Mouse (Mus musculus): ENCODE data around the gene Ago1.

Ago1 gene

DNA sequence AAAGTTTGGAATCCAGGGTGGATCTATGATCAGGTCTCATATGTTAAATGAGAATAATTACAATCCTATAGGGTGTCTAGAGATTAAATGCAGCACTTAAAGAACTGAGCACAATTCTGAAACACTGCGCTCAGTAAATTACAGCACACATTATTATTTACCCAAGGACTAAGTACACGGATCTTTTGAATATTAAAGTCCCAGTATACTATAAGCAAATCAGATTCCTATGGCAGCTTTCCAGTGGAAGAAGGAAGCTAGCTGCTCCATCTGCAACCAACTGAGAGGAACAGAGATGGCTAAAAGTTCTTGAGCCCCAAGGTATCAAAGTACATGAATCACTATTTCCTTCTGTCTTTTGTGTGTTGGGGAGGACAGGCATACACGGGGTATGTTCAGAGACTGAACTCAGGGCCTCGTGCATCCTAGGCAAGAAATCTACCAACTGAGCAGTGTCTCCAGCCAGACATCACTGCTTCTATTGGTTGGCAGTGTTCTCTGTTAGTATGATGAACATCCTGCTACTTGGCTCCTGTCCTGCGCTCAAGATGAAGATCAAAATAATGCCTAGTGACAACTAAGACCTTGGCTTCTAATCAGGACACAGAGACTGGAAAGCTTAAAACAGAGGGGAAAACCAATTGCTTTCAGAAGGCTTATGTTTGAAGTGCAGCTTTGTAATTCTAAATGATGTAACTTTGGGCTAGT is 13.7 kb downstream of the Ago1 start:
- no peak for TF ChIP-seq GATA4 (IDR thresholded peaks at IDR 0.05; ENCODE audit: insufficient replicate concordance, low read length)

DNA sequence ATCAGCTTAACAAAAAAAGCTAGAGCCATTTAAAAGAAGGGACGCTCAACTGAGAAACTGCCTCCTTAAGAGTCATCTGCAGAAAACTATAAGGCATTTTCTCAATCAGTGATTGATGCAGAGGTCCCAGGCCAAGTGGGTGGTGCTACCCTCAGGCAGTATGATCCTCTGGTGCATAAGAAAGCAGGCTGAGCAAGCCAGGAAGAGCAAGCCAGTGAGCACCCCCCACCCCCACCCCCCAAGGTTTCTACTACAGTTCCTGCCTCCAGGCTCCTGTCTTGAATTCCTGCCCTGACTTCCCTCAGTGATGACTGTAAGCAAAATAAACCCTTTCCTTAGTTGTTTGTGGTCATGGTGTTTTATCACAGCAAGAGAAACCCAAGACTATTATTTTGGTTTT is 18.1 kb downstream of the Ago1 start:
- TF ChIP-seq GATA4 (IDR thresholded peaks at IDR 0.05; ENCODE audit: insufficient replicate concordance, low read length) = no peak

DNA sequence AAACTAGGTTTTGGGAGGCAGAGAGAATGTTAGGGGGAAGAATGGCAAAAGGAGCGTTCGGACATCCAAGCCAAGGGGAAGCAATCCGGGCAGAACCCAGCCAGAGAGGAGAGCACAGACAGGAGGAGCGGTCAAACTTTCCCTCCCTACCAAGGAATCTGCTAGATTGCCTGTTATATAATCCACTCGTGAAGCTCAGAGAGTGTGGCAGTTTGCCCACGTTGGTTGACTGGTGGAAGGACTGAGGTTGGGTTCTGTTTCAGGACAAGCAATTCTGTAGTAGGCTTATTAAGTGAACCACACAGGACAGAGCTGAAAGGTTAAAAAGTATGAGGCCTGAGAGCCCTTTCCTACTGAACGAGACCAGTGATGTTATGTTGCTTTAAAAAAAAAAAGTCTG is 21.3 kb downstream of the Ago1 start:
- no peak for TF ChIP-seq GATA4 (IDR thresholded peaks at IDR 0.05; ENCODE audit: insufficient replicate concordance, low read length)

DNA sequence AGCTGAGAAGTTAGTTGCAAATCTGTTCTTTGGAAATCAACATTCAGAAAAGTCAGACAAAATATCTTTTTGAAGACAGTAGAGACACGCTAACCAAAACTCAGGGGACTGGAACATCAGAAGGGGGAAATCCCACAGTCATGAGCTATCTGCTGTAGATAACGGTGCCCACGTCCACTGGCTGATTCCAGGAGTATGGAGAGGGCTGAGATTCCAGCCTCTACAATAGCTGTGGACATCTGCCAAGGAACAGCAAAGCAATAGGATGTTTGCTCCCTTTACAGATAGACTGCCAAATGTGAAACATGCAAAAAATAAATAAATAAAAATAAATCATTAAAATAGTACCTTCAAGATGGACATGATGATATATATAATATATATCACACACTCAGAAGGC is 23.9 kb downstream of the Ago1 start:
- peak; percentile 67; the same call in 1 of the 2 replicates for TF ChIP-seq GATA4 (IDR thresholded peaks at IDR 0.05; ENCODE audit: insufficient replicate concordance, low read length)

DNA sequence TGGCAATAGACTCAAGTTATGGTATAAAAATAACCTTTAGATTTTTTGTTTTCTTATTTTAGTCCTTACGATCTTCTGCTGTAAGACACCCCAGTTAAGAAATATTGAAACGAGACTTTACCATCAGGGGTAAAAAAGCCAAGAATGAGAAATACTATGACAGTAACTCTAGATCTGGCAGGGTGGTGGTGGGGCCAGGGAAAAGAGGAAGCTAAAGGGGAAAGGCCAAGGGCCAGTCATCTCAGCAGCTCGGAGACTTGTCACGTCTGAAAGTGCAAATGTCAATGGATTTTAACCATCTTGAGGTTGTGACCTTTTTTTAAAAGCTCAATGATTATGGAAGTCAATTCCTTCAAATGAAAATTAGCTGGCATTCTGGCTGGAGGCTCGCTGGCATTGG is 30.1 kb downstream of the Ago1 start:
- TF ChIP-seq GATA4 (IDR thresholded peaks at IDR 0.05; ENCODE audit: insufficient replicate concordance, low read length) = no peak

DNA sequence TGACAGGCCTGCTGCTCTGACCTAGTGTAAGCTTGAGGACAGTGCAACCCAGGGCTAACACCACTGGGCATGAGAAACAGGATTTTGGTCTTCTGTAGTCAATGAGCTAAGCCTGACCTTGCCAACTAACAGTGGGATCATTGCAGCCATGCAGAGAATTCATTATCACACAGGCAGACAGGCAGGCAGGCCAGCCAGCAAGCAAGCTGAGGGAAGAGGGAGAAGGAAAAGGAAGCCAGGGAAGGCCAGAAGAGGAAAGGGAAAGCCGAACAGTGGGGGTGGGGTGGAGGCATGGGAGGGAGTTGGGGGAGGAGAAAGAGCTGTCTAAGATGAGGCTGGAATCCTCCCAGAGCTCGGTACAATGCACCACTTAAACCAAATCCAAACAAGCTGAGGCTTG is 32.1 kb downstream of the Ago1 start:
- no peak for TF ChIP-seq GATA4 (IDR thresholded peaks at IDR 0.05; ENCODE audit: insufficient replicate concordance, low read length)

DNA sequence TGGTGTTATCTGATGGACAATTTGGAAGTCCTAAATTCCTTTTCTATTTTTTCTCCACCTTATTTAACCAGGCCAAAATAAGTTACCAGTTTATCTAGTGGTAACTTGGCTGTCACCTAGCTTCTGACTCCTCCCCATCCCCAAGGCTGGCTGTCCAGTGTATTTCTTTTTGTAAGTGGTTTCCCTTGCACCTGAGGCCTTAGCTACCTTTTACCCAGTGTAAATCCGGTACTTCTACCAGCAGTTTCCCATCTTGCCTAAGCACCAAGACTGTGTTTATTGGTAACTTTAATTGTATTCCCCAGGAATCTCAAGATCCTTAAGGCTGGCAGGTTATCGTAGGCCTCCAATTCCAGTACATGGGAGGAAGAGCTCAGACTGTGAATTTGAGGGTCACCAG is 34.3 kb downstream of the Ago1 start:
- TF ChIP-seq GATA4 (IDR thresholded peaks at IDR 0.05; ENCODE audit: insufficient replicate concordance, low read length) = no peak

DNA sequence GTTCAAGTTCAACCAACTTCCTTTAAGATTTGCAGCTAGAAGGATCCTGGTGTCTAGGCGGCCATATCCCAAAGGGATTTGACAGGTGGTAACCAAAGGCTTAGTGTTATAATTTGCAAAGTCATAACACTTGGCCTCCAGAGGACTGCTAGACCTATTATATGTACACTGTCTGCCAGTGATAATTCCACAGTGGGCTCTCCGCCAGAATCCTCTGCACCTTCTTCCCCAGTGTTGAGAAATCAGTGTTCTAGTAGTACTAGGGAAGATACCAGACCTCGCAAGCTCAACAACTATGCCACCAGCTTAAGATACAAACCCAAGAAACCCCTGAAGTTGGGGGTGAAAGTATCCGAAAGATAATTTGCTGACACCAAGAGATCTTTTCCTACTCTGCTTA is 35.2 kb downstream of the Ago1 start:
- TF ChIP-seq GATA4 (IDR thresholded peaks at IDR 0.05; ENCODE audit: insufficient replicate concordance, low read length) = no peak

DNA sequence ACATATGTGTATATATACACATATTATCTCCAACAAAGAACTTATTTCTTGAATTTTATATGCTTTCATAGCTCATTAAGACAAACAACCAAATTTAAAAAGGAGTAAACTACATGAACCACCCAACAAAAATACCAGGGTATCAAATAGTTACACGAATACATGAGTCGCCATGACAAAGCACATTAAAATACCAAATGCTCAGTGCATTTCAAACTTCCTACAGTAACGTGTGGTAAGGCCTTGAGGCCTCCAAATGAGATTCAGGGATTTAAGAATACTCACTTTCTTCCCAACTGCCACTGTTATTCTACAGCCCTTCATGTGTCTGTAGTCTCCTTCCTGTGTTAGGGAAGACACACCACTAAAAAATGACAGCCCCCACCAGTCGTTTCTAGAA is 36.6 kb downstream of the Ago1 start:
- no peak for TF ChIP-seq GATA4 (IDR thresholded peaks at IDR 0.05; ENCODE audit: insufficient replicate concordance, low read length)

DNA sequence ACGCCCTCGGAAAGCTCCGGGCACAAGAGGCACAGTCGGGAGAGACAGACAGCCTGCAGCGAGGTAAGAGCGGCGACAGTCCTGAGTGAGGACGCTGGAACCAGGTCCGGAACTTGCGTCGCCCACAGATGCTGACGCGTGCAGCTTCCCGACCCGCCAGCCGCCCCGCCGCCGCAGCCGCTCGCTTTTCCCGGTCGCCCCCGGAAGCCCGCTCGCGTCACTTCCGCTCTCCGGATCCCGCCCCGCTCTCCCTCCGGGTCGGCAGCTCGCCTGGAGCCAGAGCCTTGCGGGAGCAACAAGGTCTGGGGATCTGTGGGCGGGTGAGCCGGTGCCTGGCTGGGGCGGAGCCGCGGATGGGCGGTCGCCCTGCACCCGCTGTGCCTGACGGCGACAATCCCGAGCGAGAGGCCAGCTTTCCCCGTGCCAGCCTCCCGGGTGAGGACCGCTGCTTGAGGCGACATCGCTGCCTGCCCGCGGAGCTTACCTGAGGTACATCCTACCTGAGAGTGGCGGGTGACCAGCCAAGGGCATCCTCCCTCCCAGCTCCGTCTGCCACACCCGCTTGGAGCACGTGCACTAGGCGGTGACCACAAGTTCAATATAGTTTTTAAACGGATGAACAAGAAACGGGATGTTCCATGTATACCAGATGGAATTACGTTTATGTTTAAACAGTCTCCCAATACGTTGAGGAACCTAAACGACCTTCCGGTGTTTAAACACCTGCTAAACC is 38.9 kb downstream of the Ago1 start, which contains the start of gene Ago3:
Gene Ago3, minus strand, starts transcription at position 210 of the 733 bp plus-strand sequence.
- TF ChIP-seq GATA4 (IDR thresholded peaks at IDR 0.05; ENCODE audit: insufficient replicate concordance, low read length) = peak; percentile 26; the same call in 1 of the 2 replicates

DNA sequence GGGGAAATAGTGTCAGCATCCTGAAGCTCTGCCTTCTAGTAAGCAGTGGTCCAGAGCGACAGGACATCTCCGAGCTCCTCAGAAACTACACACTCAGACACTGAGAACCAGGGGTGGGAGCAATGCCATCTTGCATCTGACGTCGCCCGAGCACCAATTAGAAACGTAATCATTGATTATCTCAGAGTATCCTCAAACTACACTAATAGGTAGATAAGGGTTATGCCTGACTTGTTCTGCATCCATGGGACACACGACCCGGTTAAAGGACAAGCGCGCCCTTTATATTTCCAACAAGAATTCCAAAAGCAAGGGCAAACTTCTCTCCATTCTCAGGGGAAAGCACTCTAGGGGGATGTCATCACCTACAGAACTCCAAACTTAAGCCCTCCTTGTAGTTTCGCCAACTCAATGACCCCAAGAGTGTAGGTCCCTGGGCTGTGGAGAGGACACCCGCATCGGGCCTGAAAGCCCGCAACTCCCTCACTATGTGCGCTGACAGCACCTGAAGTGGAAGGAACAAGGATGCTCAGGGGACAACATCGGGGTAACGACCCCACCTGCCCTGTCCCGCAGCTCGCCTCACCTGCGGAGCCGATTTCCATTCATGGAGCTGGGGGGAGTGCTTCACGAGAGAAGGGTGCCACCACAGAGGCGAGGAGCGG is 39.6 kb downstream of the Ago1 start:
- TF ChIP-seq GATA4 (IDR thresholded peaks at IDR 0.05; ENCODE audit: insufficient replicate concordance, low read length) = no peak

DNA sequence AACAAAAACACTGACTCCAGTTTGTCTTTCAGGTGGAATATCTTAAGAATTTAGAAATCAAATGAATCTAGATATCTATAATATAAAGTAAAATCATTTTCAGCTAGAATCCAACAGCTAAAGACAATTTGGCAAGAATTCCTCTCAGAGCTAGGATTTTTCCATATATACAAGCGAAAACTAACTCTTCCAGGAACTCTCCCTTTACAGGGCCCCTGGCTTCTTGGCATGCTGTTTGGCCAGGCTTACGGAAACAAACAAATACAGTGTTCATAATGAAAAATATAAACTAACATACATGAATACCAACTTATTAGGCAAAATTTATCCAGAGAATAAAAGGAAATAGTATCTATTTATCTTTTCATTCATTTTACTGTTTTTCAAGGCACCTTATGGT is 44.5 kb downstream of the Ago1 start:
- no peak for TF ChIP-seq GATA4 (IDR thresholded peaks at IDR 0.05; ENCODE audit: insufficient replicate concordance, low read length)

DNA sequence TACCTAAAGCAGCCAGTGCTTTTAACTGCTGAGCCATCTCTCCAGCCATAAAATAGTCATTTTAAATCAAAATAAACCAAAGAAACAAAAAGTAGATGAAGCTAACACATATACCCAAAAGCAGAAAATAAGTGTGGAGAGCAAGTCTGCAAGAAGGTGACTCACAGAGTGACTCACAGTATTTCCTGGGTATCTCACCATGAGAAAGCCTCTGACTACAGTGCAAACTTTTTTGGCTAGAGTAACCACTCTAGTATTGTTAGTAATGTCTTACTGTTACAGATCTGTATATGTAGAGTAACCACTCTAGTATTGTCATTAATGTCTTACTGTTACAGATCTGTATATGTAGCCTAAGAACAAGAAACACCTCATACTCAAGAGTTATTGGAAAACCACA is 52.7 kb downstream of the Ago1 start:
- TF ChIP-seq GATA4 (IDR thresholded peaks at IDR 0.05; ENCODE audit: insufficient replicate concordance, low read length) = no peak

DNA sequence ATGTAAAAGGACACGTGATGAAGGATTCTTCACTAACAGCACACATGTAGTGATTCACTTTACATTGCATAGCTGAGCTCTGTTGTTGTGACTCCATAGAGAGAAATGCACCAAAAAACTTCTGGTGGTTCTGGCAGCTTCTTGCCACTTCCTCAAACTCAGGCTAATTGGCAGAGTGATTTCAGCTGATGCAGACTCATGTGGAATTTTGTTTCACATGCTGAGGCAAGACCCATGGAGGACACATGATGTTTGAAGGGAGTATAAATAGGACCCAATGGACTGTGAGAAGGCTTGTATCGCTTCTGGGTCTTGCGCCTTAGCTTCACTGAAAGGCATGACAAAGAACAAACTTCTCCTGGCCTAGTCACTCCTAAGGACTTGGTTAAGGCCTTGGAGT is 55.9 kb downstream of the Ago1 start:
- no peak for TF ChIP-seq GATA4 (IDR thresholded peaks at IDR 0.05; ENCODE audit: insufficient replicate concordance, low read length)

All from liver, adult (tissue).